Mouse (Mus musculus) C2C12 (cell line): Measurements from ENCODE around the gene Syk.

ENCODE experiments used
- CEBPB ChIP-seq: IDR thresholded peaks from one replicate; pipeline ENCODE4 v1.6.1; 2011; ENCODE audit warnings: low read depth, mild to moderate bottlenecking, control low read depth, moderate library complexity
- CTCF ChIP-seq: IDR thresholded peaks from one replicate; pipeline ENCODE4 v1.5.1; 2011; ENCODE audit not compliant: control insufficient read depth, insufficient read depth, insufficient read length
- MYOG ChIP-seq: IDR thresholded peaks from one replicate; pipeline ENCODE4 v1.6.1; 2011; ENCODE audit not compliant: control insufficient read depth, insufficient read length; ENCODE audit errors: extremely low read depth

DNA sequence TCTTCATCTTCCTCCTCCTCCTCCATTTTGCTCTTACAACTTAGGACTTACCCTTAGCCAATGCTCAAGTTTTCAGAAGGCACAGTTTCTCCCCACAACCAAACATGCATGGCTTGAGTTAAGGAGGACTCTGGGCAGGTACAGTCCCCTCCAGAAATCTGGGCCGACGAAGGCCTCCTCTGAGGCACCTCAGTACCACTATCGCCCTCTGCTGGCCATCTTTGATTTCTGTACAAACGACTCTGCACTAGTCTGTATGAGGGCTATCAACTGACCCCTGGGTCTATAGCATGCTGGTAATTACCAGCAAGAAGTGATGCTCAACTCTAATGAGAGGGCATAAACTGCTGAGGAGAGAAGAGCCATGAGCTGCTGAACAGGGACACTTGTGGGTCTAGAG is 47.4 kb upstream of the Syk start:
- TF ChIP-seq CTCF, result peak; percentile 18
- TF ChIP-seq MYOG, result no peak
- TF ChIP-seq CEBPB, result no peak
